Mouse (Mus musculus): ENCODE measurements at regions not wholly inside any gene's neighbourhood (a gene's known extent, or its start where the extent isn't known, plus 50 kb on each side); places are given as distances from the start of the nearest gene placed in this dataset.

DNA sequence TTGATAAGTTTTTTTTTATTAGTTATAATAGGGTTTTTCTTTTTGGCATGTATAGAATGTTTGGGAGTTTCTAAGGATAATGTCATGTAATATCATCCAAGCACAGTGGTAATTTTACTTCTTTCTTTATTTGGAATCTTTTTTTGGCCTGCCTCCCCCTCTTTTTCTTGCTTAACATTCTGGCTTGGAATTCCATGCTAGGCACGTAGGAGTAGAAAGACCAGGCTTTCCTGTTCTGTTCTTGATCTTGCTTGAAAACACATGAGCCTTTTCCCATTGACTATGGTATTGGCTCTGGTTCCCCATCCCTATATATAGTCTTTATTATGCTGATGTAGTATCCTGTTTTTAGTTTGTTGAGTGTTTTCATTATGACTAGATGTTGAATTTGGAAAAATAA, 57.8 kb upstream of the Abcb5 start:
- H3K4me2 ChIP-seq (replicated peaks): no peak overlapping the region
- H3K9me3 ChIP-seq: no peaks in the 10 kb centered on the region
- H3K27me3 ChIP-seq (replicated peaks): no peaks in the 10 kb centered on the region
- ATAC-seq: no peak
- H3K9ac ChIP-seq: no peak overlapping the region
- H3K36me3 ChIP-seq: no peaks in the 10 kb centered on the region
- no peaks in the 10 kb centered on the region for H3K4me1 ChIP-seq (replicated peaks)
- WGBS: 66% methylated on average over 1 of the region's 1 CpGs
- no peak overlapping the region for H3K27ac ChIP-seq
- no peak overlapping the region for H3K4me3 ChIP-seq (replicated peaks)

All from intestine, embryonic 15.5 days (tissue).